Mouse (Mus musculus): ENCODE measurements around the gene Tfap2b.

Tfap2b gene

DNA sequence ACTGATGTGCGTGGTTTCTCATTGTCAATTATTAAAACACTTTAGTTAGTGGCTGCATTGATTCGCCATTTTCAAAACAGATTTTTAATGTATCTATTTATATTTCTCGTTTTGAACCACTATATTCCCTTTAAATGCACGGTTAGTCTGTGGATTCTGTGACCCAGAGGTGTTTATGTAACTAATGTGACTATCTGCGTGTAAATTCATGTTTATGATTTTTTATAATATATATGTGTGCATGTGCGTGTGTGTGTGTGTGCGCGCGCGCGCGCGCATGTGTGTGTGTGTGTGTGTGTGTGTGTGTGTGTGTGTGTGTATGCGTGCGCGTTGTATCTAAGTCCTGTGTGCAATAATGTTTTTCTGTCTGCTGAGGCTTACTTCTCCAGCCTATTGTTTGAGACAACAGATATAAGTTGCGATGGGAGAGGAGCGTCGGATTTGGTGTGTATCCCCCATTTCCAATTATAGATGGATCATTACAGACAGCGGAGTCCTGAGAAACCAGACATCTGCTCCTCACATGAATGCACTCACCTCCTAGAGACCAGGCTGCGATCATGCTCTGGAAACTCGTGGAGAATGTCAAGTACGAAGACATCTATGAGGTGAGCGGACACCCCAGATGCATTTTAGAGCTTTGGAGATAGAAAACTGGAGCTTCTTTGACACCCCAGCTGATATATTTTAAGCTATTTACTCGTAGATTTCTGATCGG is at the start of gene Tfap2b:
Tfap2b (plus strand) TSS at position 274 of the 718 bp plus-strand sequence.
- DNase-seq (ENCODE audit: low spot score) = no peak

DNA sequence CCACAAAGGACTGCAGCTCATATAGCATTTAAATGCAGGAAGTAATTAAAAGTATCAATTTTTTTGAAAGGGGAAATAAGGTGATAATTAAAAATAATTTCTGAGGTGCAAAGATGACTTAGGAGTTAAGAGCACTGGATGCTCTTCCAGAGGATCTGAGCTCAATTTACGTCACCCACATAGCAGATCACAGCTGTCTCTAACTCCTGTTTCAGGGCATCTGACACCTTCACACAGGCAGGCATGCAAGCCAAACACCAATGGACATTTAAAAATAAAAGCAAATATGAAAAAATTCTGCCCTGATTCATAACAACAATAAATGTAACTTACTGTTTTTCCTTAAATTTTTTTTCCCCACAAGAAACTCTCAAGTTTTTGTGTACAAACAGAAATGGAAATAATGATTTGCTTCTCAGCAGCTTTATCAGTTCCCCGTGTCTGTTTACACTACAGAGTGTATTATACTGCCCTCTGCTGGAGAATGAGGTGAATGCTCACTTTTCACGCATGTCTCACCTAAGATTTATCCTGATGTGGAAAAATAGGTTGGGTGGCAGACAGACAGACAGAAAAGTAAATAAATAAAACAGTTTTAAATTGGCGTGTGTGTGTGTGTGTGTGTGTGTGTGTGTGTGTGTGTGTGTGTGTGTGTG is 29.8 kb upstream of the Tfap2b start:
- no peak for DNase-seq (ENCODE audit: low spot score)

DNA sequence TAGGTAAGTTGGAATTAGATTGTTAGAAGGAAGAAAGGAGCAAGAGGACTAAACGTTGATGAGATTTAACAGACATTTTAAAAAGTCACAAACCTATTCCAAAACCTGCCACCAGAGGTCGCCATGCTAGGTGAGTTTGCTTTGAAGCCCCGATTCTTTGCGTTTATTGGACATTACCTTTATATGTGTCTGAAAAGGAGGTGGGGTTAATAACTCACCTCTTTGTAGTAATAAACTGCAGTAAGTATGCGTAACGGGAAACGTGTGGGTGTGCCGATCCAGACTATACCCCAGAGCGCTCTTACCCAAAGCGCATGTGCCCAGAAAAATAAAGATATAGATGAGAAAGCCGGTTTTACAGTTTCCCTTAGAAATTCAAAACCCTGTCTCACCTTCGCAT is 3.1 kb upstream of the Tfap2b start:
- DNase-seq (ENCODE audit: low spot score) = no peak

DNA sequence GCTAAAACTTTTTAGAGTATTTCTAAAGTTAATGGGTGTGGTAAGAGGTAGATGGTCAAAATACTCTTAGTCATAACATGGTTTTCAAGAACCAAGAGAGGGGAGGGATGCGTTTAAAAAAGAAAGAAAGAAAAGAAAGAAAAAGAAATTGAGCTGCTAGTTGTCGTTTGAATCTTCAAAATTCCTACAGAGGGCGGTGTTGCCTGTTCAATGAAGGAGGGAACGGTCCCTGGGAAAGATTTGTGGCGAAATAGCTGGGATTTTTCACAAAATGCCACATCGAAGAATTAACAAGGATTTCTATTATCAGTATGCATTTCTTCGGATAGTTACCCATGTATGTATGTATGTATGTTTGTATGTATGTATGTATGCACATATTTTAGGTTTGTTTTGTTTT is 2.5 kb upstream of the Tfap2b start:
- DNase-seq (ENCODE audit: low spot score) = no peak

DNA sequence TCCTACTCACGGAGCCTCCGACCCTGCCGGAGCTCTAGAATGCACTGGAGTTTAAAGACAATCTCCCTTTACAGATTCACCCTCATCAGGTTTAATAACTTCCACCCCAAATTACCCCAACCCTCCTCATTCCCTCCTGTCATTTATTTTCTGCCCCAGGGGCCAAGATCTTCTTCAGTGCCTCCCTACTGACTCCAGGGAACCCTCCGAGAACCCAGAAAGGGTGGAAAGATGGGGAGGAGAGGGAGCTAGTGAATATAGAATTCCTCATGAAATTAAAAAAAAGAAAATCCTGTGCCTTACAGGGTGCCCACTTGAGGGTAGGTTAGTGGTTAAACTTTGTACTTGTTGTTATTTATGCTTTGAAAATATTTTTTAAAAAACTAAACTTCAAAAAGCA is 1.1 kb upstream of the Tfap2b start:
- DNase-seq (ENCODE audit: low spot score) = no peak

DNA sequence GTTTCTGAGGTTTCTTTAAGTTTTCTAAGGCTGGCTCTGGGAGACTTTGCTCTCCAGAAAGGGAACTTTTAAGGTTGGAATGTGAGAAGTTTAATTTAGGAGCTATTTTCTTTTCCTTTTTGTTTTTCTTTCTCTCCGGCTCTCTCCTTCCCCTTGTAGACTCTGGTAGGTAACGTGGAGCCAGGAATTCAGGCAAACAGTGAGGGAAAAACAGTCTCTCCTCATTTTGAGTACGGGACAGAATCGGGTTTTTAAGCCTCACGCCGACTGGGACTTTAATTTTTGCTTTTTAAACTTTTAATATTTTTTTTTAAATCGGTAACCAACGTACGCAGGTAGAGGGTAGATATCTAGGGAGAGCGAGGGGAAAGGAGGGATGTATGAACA is 638 bp downstream of the Tfap2b start:
- no peak for DNase-seq (ENCODE audit: low spot score)

DNA sequence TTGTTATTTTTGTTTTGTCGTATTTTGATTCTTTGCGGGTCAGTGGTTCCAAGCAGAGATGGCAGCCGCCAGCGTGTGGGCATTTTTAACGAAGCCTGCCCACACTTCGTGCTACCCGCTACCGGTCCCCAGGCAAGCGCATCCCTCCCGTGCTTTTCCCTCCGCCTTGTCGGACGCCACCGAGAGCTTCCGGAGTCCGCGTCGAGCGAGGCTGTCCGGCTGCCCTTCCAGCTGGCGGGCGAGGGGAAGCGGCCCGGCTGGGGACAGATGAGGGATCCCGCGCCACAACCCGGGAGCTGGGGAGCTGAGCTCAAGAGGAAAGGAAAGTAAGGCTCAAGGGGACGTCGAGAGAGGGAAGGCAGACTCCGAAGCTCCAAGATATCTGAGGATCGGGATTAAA is 1.1 kb downstream of the Tfap2b start:
- no peak for DNase-seq (ENCODE audit: low spot score)

DNA sequence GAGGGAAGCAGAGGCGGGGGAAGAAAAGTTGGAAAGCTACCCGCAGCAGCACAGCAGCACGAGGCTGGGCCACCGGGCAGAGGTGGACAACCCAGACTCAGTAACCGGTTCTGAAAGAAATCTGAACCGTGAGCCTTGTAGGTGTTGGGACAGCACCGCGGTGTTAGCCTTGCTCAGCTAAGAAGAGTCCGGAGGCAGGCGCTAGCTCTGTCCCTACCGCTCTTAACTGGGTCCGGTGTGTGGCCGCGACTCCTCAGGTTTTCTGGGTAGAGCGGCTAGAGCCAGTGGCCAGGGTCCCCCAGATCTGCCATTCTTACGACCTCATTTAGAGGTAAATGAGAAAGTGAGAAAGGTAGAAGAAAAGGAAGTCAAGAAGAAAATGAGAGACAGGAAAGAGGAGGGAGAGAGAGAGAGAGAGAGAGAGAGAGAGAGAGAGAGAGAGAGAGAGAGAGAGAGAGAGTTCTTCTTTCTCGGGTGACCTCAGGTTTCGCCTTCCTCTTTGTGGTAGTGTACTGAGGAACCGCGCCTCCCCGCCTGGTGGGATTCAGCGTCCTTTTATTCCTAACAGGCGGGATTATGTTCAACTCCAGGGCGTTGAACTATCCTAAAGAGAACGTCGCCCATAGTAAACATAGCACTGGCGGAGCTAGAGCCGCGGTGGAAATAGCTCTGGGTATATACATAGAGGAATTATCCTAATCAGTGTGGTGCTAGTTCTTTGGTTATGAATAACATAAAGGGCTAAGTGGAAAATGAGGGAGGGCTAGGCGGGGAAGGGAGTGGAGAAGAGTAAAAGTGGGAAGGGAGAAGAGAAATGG is 1.7 kb downstream of the Tfap2b start:
- no peak for DNase-seq (ENCODE audit: low spot score)

DNA sequence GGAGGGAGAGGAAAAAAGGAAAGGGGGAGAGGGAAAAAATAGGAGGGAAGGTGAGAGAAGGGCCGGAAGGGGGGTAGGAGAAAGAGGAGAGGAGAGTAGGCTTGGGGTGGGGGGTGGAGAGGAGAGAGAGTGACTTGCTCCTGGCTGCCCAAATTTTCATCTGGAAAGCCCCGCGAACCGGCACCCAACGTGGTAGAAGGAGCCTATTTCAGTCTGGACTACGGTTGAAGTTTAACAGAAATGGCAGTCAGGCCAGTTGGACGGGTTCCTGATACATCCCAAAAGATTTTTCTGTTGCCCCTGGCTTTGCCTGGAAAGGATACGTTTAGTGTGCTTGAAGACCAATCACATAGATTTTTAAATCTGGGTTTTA is 2.3 kb downstream of the Tfap2b start:
- no peak for DNase-seq (ENCODE audit: low spot score)

DNA sequence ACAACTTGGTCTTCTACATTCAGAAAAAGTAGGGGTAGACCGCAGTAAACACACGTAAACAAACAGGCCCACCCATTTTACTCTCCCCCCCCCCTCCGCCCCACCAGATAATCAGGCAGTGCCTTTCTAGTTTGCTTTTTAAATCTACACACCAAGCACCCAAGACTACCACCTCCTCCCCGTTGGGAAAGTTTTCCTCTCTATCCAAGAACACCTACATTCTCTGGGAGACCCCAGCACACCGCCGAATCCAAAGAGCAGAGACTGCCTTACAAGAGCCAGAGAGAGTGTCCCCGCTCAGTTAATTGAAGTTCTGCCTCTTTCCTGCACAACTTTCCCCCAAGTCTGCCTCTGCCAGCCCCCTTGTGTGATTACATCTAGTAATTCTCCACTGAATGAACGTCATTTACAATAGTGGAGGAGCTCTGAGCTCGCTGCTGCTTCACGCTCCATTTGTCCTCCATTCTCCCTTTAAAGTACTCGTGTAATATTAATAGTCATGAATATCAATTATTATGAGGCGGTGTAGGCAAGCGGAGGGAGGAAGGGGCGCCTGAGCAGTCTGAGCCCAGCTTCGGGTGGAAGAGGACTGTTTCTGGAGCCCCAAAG is 2.9 kb downstream of the Tfap2b start:
- DNase-seq (ENCODE audit: low spot score) = no peak

DNA sequence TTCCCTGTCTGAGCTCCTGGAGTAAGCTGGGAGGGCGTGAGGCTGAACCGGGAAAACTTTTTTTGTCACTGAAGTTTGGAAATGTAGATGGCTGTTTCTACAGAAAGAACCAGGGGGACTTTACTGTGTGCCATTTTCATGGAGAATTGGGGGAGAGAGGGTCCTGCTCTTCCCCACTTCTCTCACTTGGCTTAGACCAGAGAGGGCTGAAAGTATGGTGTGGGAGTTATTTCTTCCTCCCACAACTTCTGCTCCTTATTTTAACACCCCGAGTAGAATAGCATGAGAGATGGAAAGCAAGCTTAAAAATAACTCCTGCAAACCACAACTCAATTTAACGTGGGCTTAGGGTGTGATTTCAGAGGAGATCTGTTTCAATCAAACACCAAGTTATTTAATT is 4.0 kb downstream of the Tfap2b start:
- DNase-seq (ENCODE audit: low spot score) = no peak

DNA sequence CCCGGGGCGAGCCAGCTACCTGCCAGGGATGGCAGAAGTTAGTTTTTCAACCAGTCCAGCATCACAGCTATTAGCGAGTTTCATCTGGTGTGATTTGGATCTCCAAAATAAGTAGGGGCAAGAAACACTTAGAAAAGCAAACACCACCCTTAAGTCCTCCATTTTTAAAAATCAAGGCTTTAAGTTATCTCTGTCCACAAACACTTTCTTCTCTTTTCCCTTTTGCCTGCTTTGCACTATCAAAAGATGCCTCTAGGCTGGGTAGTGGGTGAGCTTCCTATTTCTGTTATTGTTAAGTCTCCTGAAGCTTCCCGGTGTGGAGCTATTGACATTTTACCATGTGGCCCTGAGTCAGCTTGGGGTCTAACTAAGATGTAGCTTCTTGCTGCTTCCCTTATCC is 4.5 kb downstream of the Tfap2b start:
- no peak for DNase-seq (ENCODE audit: low spot score)

DNA sequence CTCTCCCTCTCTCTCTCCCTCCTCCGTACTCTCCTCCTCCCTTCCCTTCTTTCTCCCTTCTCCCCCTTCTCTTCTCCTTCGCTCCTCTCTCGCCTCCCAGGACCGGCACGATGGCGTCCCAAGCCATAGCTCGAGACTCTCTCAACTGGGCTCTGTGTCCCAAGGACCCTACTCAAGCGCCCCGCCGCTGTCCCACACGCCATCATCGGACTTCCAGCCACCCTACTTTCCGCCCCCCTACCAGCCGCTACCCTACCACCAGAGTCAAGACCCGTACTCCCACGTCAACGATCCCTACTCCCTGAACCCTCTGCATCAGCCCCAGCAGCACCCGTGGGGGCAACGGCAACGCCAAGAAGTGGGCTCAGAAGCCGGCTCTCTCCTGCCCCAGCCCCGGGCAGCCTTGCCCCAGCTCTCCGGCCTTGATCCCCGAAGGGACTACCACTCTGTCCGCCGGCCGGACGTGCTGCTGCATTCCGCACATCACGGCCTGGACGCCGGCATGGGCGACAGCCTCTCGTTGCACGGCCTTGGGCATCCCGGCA is 5.2 kb downstream of the Tfap2b start:
- no peak for DNase-seq (ENCODE audit: low spot score)

DNA sequence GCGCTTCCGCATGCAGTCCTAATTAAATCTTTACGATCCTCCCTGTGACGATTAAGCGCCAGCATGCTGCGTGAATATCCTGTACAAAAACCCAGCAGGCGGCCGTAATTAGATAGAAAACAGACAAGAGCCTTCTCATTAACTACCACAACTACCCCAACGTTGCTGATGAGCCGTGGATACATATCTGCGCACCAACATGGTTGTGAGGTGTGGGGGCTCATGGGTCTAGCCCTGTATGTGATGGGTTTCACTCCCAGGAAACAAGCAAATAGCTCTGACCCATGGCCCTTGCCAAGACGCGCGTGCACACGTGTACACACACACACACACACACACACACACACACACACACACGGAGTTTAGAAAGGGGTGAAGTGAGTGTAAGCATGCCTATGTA is 8.7 kb downstream of the Tfap2b start:
- DNase-seq (ENCODE audit: low spot score) = no peak

DNA sequence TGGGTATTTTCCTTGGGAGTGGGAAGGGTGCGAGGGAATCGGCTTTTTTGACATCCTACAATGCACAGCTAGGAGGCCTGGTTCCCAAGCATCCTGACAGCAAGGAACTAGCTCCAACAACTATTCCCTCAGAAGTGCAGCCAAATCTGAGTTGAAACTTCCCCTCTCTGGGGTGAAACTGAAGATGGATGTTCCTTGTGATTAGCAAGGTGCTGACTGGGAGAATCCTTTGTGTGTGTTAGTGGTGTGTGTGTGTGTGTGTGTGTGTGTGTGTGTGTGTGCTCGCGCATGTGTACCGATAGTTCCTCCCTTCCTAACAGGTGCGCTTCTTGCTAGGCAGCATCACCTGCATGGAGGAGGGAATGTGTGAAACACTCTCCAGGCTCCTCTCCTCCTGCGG is 9.5 kb downstream of the Tfap2b start:
- DNase-seq (ENCODE audit: low spot score) = no peak

DNA sequence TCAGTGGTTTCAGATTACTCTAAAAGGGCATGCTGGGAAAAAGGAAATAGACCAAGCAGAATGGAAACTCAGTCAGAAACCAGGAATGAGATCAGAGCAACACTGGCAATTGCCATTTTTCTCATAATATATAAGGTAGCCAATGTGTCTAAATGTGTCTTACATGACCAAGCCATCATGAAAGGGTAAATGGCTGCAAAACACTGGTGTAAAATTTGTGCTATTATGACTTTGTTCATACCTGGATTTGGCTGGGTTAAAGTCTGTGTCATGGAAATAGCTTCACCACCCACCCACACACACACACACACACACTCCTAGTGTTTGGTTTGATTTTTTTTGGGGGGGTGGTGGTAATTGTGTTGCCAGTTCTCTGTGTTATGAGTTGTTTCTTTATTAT is 10.7 kb downstream of the Tfap2b start:
- no peak for DNase-seq (ENCODE audit: low spot score)

DNA sequence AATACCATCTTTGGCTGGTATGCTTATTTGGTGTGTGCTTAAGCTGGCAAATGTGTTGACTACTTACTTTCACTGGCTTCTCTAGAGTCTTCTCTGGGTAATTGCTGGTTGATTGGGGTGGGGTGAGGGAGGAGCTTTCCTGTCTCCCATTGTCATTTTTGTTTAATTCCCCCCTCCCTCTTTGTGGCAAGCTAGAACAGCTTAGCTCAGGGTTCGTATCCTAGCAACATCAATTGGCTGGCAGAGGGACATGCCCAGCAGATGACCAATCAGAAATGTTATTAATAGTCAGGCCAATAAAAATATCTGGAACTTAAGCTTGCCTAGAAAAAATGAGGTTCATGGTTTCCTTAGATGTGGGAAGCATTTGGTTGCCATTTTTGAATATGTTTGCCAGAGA is 11.8 kb downstream of the Tfap2b start:
- DNase-seq (ENCODE audit: low spot score) = no peak

DNA sequence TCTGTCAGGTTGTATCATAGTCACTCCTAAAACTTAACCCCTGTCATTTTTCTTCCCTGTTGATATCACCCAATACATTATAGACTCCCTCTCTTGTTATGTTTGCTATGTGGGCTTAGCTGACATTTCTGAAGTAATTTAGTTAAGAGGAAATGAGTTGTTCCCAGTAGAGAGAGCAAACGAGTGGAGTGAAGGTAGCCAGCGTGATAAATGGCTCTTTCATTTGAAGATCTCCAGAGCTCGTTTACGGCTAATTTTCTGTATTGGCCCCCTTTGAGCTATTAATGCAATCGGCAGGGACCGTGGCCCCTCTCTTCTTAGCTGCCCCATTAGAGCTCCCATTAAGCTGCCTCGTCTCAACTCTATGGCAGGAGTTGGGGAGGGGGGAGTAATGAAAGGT is 12.9 kb downstream of the Tfap2b start:
- no peak for DNase-seq (ENCODE audit: low spot score)

DNA sequence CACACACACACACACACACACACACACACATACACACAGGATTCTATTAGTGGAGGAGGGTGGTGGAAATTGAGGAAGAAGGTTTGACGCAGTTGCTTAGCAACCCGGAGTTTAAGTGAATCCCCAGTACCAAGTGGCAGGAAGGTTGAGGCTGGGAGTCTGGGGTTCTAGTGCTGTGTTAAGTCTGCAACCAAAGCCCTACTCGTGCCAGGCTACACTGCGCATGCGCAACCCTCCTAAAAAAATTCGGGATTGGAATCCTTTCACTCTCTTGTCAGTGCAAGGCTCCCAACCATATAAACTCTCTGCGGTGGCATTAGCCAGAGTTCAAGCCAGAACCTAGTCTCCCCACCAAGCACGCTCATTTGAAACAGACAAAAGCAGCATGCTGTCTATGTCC is 18.0 kb downstream of the Tfap2b start:
- DNase-seq (ENCODE audit: low spot score) = no peak

DNA sequence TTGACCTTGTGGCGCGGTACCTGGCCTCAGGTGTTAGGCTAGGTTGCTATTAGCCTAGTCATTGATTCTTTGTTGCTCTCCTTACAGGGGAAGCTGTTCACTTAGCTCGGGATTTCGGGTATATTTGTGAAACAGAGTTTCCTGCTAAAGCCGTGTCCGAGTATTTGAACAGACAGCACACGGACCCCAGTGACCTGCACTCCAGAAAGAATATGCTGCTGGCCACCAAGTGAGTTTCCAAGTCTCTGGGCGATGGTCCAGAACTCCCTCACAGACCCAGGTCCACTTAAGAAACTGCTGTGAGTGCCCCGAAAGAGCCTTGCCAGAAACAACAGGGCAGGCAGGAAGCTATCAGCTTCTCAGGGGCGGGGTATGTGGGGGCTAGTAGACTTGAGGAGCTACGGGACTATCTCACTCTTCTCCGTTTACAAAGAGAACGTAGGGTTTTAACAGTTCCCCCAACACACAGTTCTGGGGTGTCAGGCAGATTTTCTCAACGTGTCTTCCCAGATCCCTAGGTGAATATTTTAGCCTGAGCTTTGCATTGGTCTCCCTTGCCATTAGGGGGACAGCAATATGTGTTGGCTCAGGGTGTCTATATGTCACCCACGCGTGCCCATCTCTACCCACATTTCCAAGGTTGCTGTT is 22.3 kb downstream of the Tfap2b start:
- no peak for DNase-seq (ENCODE audit: low spot score)

DNA sequence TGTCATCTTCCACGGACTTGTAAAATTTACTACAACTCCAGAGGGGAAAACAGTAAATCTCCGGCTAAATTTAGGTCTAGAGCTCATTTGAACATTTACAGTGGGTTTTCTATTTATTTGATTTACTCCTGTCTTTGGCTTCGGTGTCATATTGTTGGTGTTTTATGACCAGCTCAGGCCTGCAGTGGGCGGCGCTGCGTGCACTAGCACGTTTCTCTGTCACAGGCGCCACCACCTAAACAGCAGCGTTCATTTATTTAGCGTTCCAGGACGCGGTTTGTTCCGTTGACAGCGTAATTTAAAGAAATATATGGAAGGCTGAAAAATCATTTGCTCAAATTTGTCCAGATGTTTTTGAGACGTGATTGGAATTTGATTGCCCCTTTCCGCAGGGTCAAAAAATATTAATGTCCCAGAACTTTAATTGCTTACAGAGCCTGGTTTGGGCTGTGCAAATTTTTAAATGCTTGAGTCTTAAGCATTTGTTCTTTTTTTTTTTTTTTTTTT is 22.9 kb downstream of the Tfap2b start:
- DNase-seq (ENCODE audit: low spot score) = no peak

DNA sequence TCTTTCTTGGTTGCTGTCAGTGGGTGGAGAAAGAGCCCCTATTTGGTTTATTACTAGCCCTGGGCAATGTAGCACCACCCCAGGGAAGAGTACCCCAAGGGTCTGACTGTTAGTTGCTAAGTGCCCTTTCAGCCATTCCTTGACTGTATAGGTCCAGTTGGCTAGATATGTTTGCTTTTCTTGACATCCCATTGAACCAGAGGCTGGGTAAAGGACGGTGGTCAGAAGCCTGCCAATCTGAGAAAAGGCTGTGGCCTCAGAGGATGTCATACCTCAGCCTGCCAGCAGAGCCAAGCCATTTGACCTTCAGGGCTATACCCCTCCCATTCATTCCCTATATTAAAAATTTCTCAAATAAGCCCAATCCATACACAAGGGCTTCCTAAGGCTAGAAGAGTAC is 24.0 kb downstream of the Tfap2b start:
- no peak for DNase-seq (ENCODE audit: low spot score)

Data from ovary, adult 18-20 months (tissue).